Mouse (Mus musculus) CD4-positive helper T cell, adult 2 months (primary cell): ENCODE measurements around the gene S1pr1.

ENCODE experiments used
- DNase-seq: peaks from one replicate; pipeline ENCODE4 v3.0.0-alpha.2; 2012; ENCODE audit warnings: low read depth, missing footprints, low spot score

S1pr1 gene

DNA sequence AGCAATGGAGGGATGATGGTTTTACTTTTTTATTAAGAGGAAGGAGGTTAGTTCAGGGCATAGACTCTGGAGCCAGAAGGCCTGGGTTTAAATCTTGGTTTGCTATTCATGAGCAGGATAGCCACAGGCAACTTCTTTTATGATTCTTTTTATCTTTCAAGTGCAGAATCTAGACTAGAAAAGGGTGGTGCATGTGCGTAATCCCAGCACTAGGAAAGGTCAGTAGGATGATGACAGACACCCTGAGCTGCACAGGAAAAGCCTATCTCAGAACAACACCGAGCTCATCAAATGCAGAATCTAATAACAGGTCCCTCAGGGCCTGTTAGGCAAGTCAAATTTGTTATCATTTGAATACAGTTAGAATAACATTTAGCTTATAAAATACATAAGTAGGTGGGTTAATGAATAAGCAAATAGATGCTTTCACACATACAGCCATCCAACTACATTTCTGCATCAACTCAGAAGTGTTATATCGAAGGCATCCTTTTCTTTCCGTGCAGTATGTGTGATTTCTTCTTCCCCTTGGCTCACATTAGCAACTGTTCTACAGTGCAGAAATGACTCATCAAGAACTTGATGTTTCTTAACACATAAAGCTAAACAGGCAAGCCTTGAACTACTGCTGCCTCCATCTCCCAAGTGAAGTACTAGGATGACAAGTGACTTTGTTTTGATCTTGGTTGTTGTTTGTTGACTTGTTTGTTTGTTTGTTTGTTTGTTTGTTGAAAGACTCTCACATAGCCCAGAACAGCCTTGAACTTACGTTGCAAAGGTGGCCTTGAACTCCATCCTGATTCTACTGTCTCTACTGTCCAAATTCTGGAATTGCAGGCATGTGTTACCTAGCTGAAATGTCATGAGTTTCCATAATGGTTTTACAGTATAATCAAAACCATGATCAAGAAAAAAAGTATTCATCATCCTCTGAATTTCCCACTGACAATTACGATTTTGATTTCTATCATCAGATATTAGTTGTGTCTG is 39.0 kb downstream of the S1pr1 start:
- peak; percentile 49 for DNase-seq

DNA sequence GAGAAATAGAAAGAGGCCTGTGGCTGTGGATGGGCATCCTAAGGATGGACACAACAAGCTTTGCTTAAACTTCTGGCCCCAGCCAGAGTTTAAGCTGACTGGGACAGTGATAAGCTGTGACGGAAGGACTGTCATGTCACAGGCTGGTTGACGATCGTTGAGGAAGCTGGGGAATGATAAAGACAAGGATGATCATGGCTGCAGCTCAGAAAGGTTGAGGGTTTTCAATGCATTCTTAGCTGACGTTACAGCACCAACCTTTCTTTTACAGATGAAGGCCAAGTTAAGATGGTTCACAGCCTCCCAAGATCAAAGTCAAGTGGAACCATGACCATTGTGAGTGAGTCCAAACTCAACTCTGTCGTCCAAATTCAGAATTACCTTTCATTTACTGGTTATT is 40.2 kb downstream of the S1pr1 start:
- DNase-seq = no peak

DNA sequence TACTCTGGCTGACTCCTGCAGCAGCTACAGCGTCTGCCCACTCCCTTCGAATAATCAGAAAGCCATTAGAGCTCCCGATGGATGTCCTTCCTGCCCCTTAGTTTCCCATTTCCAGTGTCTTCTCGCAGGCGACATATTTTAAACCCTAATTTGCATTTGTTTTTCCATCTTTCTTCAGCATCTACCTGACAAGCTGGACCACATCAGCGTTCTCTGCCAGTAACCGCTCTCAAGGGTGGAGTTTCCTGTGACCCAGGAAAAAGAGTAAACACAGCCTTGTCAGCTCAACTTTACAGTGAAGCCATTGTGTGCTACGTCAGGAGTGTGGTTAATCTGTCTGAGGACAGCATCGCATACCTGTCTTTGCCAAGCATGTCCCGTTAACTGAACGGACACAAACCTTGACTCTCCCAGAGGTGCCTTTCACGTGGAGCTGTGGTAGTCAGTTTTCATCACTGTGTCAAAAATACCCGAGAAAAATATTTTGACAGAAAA is 41.2 kb downstream of the S1pr1 start:
- peak; percentile 91 for DNase-seq

DNA sequence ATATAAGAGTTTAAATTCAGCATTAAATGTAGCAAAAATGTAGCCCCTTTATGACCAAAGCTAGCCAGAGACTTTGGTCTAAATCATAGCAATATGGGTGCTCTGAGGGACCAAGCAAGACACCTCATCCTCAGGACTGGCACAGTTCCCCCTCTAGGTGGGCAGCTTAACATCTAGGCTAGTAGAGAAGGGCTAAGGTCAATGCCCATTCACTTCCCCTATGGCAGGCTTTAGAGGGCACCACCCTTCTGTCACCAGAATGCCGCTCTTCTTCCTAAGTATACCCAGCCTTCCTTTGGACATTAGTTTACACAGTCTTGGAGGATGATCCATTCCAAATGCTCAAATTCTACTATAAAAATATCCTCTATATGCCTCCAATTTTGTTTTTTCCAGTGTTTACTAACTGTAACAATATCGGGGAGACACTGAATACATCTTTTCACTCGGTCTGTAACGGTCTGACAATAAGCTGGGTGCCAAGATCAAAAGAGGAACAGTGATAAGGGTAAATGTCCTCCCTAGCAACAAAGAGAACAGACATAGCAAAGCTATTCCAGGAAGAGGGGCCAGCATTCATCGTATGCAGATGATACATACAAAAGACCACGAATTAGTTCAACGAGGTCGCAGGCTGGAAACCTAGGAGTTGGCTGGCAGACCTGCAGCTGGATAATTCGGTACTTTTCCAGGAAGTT is 41.8 kb downstream of the S1pr1 start:
- DNase-seq = peak; percentile 54

DNA sequence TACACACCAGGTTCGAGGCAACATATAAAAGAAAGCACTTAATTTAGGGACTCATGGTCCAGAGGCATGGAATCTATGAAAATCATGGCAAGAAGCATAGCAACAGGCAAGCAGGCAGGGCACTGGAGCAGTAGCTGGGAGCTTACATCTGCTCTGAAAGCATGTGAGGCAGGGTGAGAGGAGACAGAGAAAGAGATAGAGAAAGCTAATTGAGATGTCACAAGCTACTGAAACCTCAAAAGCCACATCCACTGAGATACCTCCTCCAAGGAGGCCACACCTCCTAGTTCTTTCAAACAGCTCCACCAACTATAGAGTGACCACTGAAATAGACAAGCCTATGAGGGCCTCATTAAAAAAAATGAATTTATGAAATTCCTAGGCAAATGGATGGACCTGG is 45.6 kb downstream of the S1pr1 start:
- peak; percentile 80 for DNase-seq

DNA sequence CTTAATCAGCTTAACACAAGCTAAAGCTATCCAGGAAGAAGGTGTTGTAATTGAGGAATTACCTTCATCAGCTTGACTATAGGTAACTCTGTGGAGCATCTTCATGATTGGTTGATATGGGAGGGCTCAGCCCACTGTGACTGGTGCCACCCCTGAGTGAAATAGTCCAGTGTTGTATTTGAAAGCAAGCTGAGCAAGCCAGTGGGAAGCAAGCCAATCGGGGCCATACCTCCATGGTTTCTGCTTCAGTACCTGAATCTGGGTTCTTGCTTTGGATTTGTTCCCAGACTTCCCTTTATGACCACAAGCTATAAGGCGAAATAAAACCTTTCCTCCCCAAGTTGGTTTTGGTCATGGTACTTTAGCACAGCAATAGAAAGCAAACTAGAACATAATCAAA is 47.7 kb downstream of the S1pr1 start:
- no peak for DNase-seq

DNA sequence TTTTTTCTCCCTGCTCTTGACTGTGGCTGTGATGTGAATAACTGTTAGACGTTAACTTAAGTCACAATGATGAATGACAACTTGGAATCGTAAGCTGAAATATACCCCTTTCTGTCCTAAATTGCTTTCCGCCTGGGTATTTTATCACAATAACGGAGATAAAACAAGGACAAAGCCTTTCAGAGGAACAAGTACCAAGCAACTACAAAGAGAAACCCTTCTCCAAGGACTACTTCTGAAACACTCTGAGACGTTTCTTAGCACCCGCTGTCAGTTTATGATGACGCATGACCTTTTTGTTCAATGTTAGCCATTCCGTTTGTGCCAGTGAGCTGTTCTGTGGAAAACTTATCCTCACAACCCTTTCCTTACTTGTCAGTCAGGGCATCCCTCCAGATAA is 48.3 kb downstream of the S1pr1 start:
- DNase-seq = peak; percentile 19

DNA sequence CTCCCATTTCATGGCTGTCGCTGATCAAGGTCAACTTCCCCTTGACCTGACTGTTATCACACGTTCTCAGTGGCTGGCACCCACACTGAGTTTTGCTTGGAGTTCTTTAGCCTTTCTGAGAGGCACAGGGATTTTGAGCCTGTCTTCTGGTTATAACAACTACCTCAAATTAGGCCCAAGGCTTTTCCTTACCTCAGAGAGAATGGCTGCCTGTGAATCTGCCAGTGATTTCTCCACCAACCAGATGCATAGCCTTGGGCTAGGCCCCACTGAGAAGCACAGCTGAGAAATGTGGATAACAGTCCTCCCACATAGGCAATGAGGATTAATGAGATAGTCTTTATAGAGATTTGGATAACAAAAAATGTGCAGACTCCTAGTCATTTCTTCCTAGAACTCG is 50.4 kb downstream of the S1pr1 start:
- no peak for DNase-seq

DNA sequence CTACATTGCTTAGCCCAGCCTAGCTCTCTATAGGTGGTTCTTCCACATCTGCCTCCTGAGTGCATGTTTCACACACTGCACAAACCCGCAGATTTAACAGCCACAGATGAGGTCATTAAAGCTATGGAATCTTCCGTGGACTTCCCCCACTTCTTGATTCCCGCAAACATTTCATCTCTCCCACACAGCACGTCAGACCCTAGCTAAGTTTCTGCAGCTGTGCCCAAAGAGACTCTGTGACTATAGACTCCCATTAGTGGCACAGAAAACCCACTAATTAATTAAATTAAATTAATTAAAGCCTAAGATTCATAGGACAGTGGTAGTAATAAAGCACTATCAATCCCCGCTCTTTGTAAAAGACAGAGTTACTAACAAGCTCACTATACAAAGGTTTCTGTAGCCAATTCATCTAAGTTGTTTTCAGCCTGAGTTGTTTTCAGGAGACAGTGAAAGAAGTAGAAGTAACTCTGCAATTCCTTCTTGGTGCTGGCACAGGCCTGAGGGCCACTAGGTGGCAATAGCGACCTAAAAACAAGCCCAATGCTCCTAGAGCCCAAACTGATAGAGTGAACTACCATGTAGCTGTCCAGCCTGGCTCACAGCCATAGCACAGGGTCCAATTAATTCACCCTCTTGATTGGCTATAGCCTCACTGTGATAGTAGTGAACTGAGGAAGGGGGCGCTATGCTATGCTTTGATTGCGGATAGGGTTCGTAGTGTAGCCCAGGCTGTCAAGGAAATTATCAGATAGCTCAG is 54.0 kb downstream of the S1pr1 start:
- DNase-seq = peak; percentile 85
